Mouse (Mus musculus) neural tube, embryonic 14.5 days (tissue): Measurements from ENCODE around the gene Dusp5. TPM values are rescaled to one million over a fixed set of nuclear protein-coding genes. Genes with fewer than 3 reads are reported as not detected.
A peak's percentile ranks its signal among the peaks of the same experiment; 100 is the strongest.
"Not testable (repeated sequence)": the region's sequence is repeated elsewhere in the genome, so short reads cannot be mapped to it uniquely, and the experiment has no call there.

ENCODE experiments used
- ATAC-seq: fragments of 200-750 bp; cut with Nextera tagmentation; 2 replicates; pipeline ENCODE4 v1.8.0; 2017; ENCODE audit warnings: low read depth, mild to moderate bottlenecking, moderate TSS enrichment, moderate library complexity
- H3K27ac ChIP-seq: fragments of 300-500 bp; sonication (generic); 2 replicates; pipeline ENCODE4 v1.5.1; 2014; ENCODE audit warnings: low read depth, mild to moderate bottlenecking, control low read depth, low read length, moderate library complexity, mixed read lengths
- H3K27me3 ChIP-seq: fragments of 300-500 bp; sonication (generic); 2 replicates; pipeline ENCODE4 v1.6.1; 2014; ENCODE audit warnings: low read length; ENCODE audit not compliant: control insufficient read depth, insufficient read depth
- H3K36me3 ChIP-seq: fragments of 300-500 bp; sonication (generic); 2 replicates; pipeline ENCODE4 v1.6.1; 2014; ENCODE audit warnings: low read length, mixed read lengths; ENCODE audit not compliant: control insufficient read depth, insufficient read depth
- H3K4me1 ChIP-seq: fragments of 300-500 bp; sonication (generic); 2 replicates; pipeline ENCODE4 v1.6.1; 2014; ENCODE audit warnings: low read length; ENCODE audit not compliant: control insufficient read depth, insufficient read depth
- H3K4me2 ChIP-seq: fragments of 300-500 bp; sonication (generic); 2 replicates; pipeline ENCODE4 v1.6.1; 2014; ENCODE audit warnings: mild to moderate bottlenecking, low read depth, low read length, control low read depth
- H3K4me3 ChIP-seq: fragments of 300-500 bp; sonication (generic); 2 replicates; pipeline ENCODE4 v1.5.1; 2014; ENCODE audit warnings: low read depth, low read length, control low read depth, mixed read lengths
- H3K9ac ChIP-seq: fragments of 300-500 bp; sonication (generic); replicated peaks from 2 replicates; pipeline ENCODE4 v1.6.1; 2014; ENCODE audit warnings: low read depth, mild to moderate bottlenecking, control low read depth, low read length, mixed read lengths
- H3K9me3 ChIP-seq: fragments of 300-500 bp; sonication (generic); 2 replicates; pipeline ENCODE4 v1.6.1; 2016; ENCODE audit warnings: low read length; ENCODE audit not compliant: control insufficient read depth
- WGBS: fragments of 180-500 bp; shearing (Covaris S2); extraction: QIAGEN DNeasy Blood & Tissue Kit; methylation state at CpG from one replicate; pipeline ENCODE4 v1.1.7; 2014; 5-methylcytosine and 5-hydroxymethylcytosine counted together
- polyA plus RNA-seq: library from polyadenylated mRNA; unstranded; fragments of >200 nt; fragmentation: Nextera tagmentation; extraction: Ambion mirVana; gene quantifications from 2 replicates; pipeline ENCODE4 v1.2.1, GENCODE M21; 2014

Gene Dusp5
- polyA plus RNA-seq, 1 experiment from 2014 or later: 2.4 TPM

GRCm38 (mm10) chr19:53574546-53574945 is 45.6 kb downstream of the Dusp5 start:
- no peak overlapping the region for H3K4me3 ChIP-seq
- no peak overlapping the region for H3K4me2 ChIP-seq
- no peaks in the 10 kb centered on the region for H3K27me3 ChIP-seq
- whole genome bisulfite sequencing: 89% methylated on average over 7 of the region's 7 CpGs
- H3K4me1 ChIP-seq: peaks cover 3% of the 10 kb centered on the region; the same call in 1 of the 2 replicates
- ATAC-seq: no peak
- no peaks in the 10 kb centered on the region for H3K9me3 ChIP-seq
- no peak overlapping the region for H3K9ac ChIP-seq
- H3K36me3 ChIP-seq: no peaks in the 10 kb centered on the region
- no peak overlapping the region for H3K27ac ChIP-seq

GRCm38 (mm10) chr19:53575296-53576010 is 46.5 kb downstream of the Dusp5 start:
- H3K4me2 ChIP-seq: no peak overlapping the region
- no peaks in the 10 kb centered on the region for H3K27me3 ChIP-seq
- peaks cover 3% of the 10 kb centered on the region; the same call in 1 of the 2 replicates for H3K4me1 ChIP-seq
- no peak overlapping the region for H3K4me3 ChIP-seq
- no peak overlapping the region for H3K27ac ChIP-seq
- no peak for ATAC-seq
- no peak overlapping the region for H3K9ac ChIP-seq
- no peaks in the 10 kb centered on the region for H3K9me3 ChIP-seq
- 75% methylated on average over 4 of the region's 4 CpGs for WGBS
- no peaks in the 10 kb centered on the region for H3K36me3 ChIP-seq

- WGBS: 93% methylated on average over 7 of the region's 7 CpGs
- H3K4me3 ChIP-seq: no peak overlapping the region
- H3K9ac ChIP-seq: no peak overlapping the region
- H3K27ac ChIP-seq: no peak overlapping the region
- H3K36me3 ChIP-seq: no peaks in the 10 kb centered on the region
- H3K4me1 ChIP-seq: peaks cover 3% of the 10 kb centered on the region; the same call in 1 of the 2 replicates
- no peak overlapping the region for H3K4me2 ChIP-seq
- no peaks in the 10 kb centered on the region for H3K9me3 ChIP-seq
- no peaks in the 10 kb centered on the region for H3K27me3 ChIP-seq
- ATAC-seq: no peak
Observed at GRCm38 (mm10) chr19:53576061-53576460, 47.2 kb downstream of the Dusp5 start.

DNA sequence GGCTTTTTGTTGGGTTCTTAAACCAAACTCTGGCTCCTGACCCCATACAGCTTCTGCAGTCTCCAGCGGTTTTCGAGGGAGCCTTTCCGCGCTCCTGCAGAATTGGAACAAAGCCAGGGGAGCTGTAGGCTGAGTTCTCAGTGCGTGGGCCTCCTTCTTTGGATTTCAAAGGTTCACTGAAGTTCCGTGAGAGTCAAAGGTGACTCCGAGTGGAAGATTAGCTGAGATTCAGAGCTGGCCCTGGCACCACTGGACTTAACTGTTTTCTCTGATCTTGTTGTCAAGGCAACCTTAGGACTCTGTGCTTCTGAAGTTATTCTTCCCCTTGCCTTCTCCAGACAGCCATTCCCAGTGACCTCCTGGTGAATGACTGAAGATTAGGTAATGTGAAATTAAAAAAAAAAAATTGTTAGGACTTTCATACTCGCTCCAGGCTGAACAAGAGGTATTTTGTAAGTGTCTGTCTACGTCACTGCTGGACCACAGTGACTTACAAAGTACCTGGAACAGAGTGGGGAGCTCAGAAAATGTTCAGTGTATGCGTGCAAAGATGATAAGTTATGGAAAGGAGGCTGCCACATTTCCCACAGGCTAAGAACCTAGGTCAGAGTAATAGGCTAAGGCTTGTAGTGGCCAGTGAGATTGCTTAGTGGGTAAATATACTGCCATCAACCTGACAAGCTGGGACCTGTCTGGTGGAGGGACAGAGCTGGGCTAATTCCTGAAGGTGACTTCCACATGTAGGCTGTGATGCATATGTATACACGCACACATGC is 48.3 kb downstream of the Dusp5 start:
- H3K4me2 ChIP-seq: no peak overlapping the region
- H3K27ac ChIP-seq: no peak overlapping the region
- no peaks in the 10 kb centered on the region for H3K27me3 ChIP-seq
- no peaks in the 10 kb centered on the region for H3K9me3 ChIP-seq
- ATAC-seq: no peak
- H3K36me3 ChIP-seq: no peaks in the 10 kb centered on the region
- H3K9ac ChIP-seq: no peak overlapping the region
- peaks cover 3% of the 10 kb centered on the region; the same call in 1 of the 2 replicates for H3K4me1 ChIP-seq
- H3K4me3 ChIP-seq: no peak overlapping the region
- WGBS: 67% methylated on average over 11 of the region's 11 CpGs

DNA sequence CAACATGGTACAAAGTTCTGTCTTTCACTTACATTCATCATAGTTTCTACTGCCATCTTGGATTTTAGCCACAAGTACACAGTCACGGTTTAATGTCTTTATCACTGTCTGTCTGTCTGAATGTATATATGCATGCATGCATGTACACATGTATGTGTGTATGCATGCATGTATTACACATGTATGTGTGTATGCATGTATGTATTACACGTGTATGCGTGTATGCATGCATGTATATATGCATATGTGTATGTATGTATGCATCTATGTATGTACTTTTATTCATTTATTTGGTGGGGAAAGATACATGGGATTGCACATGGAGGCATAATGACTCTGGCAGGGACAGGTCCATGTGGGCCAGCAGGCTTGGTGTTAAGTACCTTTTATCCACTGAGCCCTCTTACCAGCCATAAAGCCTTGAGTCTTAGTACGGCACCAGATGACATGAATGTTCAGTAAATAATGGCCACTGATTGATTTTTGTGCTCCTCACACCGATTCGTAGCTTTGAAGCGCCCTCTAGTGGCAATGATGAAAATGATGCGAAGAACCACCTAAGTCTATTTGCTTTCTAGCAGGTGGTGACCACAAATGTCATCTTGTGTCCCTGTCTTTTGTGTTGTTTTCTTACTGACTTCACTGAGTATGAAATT is 49.8 kb downstream of the Dusp5 start:
- no peak overlapping the region for H3K4me3 ChIP-seq
- H3K4me1 ChIP-seq: peaks cover 3% of the 10 kb centered on the region; the same call in 1 of the 2 replicates
- WGBS: 14% methylated on average over 8 of the region's 8 CpGs
- H3K27me3 ChIP-seq: no peaks in the 10 kb centered on the region
- H3K36me3 ChIP-seq: no peaks in the 10 kb centered on the region
- H3K27ac ChIP-seq: no peak overlapping the region
- peak; percentile 65; the same call in 1 of the 2 replicates for ATAC-seq
- H3K9ac ChIP-seq: no peak overlapping the region
- no peak overlapping the region; the same call in 1 of the 2 replicates for H3K4me2 ChIP-seq
- H3K9me3 ChIP-seq: no peaks in the 10 kb centered on the region

DNA sequence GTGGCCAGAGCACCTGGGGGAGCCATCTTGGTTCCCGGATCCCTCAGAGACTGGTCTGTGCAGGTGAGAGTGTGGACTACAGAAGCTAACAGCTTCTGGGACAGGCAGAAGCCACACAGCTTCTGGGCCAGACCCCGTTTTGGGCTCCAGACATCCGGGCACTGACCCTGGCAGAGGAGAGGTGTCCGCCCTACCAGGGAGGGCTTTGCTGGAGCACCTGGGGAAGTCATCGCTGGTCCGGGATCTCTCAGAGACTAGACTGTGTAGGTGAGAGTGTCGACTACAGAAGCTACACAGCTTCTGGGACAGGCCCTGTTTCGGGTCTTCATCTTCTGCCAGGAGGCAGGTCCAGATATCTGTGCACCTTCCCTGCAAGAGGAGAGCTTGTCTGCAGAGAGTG is 51.4 kb downstream of the Dusp5 start:
- not testable (repeated sequence) for H3K4me1 ChIP-seq, ATAC-seq, H3K36me3 ChIP-seq, H3K4me2 ChIP-seq, H3K27ac ChIP-seq, H3K27me3 ChIP-seq, H3K4me3 ChIP-seq, H3K9me3 ChIP-seq, H3K9ac ChIP-seq
- 91% methylated on average over 8 of the region's 8 CpGs for WGBS

DNA sequence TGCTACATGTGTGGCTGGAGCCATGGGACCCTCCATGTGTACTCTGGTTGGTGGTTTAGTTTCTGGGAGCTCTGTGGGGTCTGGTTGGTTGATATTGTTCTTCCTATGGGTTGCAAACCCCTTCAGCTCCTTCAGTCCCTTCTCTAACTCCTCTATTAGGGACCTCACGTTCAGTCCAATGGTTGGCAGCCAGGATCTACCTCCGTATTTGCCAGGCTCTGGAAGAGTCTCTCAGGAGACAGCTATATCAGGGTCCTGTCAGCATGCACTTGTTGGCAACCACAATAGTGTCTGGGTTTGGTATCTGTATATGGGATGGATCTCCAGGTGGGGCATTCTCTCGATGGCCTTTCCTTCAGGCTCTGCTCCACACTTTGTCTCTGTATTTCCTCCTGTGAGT is 58.8 kb downstream of the Dusp5 start:
- H3K36me3 ChIP-seq, H3K4me2 ChIP-seq, H3K27me3 ChIP-seq, H3K27ac ChIP-seq, H3K9me3 ChIP-seq, ATAC-seq, H3K9ac ChIP-seq, H3K4me3 ChIP-seq, H3K4me1 ChIP-seq: not testable (repeated sequence)
- WGBS: 86% methylated on average over 3 of the region's 3 CpGs

GRCm38 (mm10) chr19:53588968-53589367 is 60.1 kb downstream of the Dusp5 start, which contains the start of gene Nutf2-ps1:
Gene Nutf2-ps1, minus strand, starts transcription at chr19:53589068.
- H3K4me3 ChIP-seq, H3K27me3 ChIP-seq, H3K9me3 ChIP-seq, H3K9ac ChIP-seq, ATAC-seq, H3K27ac ChIP-seq, H3K4me2 ChIP-seq, H3K4me1 ChIP-seq, H3K36me3 ChIP-seq: not testable (repeated sequence)
- WGBS: 96% methylated on average over 7 of the region's 7 CpGs
